Mouse (Mus musculus): Measurements from ENCODE around the gene BC048403.

The BC048403 gene

GRCm38 (mm10) chr10:121739548-121740505 is at the start of gene BC048403:
TSS of gene BC048403 (plus strand) at chr10:121739937.
- DNase-seq = peak; percentile 95

DNA sequence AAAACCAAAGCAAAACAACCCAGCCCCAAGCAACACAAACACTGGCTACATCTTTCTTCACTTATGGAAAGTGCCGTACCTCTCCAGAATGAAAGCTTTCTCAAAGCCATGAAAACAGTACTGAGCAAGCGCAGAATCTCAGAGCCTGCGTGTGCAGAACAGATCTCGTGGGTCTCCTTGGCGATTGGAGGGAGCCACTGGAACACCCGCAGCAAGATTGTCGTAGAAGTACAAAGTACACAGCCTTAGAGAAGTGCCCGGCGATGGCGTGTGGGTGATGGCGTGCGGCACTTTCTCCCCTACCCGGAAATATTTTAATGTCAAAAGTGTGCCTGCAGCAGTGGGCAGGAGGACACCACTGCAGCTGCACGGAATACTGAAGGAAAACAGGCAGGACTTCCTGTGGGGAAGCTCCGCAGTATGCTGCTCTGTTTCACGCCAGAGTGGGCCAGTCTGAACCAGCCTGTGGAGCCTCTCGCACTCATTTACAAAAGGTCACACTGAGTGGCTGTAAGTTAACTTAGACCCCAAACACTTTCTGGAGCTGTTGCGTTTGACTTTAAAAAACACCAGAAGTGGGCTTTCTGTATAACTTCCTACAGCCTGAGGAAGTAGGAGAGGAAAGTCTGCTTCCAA is 46.7 kb upstream of the BC048403 start:
- DNase-seq = no peak

GRCm38 (mm10) chr10:121694567-121694966 is 45.2 kb upstream of the BC048403 start:
- DNase-seq = no peak

GRCm38 (mm10) chr10:121701296-121702248 is 38.2 kb upstream of the BC048403 start:
- DNase-seq = peak; percentile 77 to 82

GRCm38 (mm10) chr10:121703619-121704018 is 36.1 kb upstream of the BC048403 start:
- DNase-seq = peak; percentile 32 to 33

GRCm38 (mm10) chr10:121704871-121705270 is 34.9 kb upstream of the BC048403 start:
- DNase-seq = no peak

- no peak for DNase-seq
Measured at GRCm38 (mm10) chr10:121705399-121706163, 34.2 kb upstream of the BC048403 start.

- no peak for DNase-seq
Measured at GRCm38 (mm10) chr10:121716862-121717261, 22.9 kb upstream of the BC048403 start.

DNA sequence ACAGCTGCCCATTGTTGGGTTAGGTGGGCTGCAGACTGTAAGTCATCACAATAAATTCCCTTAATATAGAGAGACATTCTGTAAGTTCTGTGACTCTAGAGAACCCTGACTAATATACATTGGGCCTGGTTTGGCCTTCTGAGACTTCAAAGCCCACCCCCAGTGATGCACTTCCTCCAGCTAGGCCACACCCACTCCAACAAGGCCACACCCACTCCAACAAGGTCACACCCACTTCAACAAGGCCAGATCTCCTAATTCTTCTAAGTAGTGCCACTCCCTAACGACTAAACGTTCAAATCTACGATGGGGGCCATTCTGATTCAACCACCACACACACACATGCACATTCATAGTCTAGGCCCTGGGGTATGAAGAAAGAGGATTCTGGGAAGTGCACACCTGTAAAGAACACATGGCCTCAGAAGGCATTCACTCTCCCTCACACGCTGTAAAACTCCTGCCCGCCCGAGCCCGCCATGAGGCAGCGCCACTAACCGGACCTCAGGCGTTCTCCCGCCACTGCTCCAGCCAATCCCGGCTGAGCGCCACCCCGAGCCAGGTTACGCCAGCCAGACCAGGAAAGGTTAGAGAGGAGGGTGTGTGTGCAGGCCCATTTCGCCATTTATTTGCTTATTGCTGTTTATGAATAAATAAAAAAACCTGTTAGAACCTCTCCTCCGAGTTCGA is 20.7 kb upstream of the BC048403 start:
- no peak for DNase-seq

DNA sequence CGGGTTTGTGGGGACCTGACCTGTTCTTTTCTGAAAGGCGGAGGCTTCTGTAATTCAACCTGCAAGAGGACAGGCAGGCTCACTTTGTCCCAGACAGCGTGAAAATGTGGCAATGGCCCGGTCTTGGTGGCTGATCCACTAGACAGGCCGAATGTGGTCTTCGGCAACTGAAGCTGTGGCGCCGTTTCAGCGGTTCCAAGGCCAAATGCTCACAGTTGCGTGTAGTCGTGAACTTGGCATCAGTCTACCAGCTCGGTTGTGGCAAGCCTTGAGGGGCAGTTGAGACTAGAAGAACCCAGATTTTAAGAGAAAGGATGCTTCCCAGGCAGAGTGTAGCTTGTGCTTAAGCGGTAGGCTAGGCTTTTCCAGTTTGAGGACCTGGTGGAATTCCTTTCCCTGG is 19.0 kb upstream of the BC048403 start:
- DNase-seq = no peak

- DNase-seq = no peak
Measured at GRCm38 (mm10) chr10:121726505-121726904, 13.2 kb upstream of the BC048403 start.

DNA sequence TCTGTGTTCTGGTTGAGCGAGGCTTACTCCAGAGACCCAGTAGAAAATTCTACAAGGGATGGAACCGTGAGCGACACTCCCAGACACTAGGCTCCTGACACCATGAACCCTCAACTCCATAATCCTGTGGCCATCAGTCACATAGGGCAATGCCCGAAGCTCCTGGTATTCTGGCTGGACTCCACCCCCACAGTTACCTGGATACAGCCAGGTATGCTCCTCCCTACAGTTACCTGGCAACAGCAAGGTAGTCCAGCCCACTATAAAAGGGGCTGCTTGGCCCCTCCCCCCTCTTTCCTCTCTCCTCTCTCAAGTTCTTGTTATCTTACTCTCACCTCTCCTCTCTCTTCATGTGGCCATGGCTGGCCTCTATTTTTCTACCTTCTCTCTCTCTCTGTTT is 12.6 kb upstream of the BC048403 start:
- no peak for DNase-seq

GRCm38 (mm10) chr10:121728226-121728625 is 11.5 kb upstream of the BC048403 start:
- DNase-seq = peak in 1 of 2 experiments; percentile 22

DNA sequence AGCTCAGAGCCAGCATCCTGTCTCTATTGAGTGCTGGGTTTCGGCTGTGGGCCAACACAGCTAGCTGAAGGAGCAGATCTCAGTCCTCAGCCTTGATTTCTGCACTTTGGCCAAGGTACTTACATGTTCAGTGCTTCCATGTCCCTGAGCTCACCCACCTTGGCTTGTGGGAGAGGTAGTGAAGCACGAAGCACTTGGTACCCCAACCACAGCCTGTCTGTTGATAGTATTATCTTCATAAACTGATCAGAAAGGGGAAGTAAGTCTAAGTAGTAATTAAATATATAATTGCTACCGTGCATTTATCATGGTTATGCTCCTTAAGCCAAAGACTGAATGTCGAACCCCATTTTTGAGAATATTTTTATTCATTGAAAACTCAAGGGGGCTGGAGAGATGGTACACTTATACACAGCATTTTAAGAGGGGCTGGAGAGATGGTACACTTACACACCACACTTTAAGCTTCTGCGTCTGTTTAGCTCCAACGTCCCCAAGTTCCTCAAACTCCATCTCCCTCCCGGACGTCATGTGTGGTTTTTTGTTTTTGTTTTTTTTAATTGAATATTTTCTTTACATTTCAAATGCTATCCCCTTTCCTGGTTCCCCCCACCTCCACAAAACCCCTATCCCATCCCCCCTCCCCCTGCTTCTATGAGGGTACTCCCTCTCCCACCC is 8.6 kb upstream of the BC048403 start:
- no peak for DNase-seq

DNA sequence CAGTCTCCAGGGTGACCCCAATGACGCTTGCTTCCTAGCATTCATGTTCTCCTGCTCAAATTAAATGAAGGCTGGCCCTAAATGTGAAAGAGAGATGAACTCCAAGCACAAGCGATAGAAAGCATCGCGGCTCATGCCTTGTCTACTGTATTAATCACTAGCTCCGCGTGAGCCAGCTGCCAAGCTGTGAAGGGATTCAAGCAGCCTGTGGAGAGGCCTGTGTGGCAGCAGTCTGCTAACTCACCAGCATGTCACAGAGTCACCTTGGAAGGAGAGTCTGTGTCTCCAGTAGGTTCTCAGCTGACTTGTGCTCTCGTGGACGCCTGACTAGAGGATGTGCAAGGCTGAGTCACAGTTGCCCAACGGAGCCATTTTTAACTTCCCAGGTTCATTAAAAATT is 7.2 kb upstream of the BC048403 start:
- no peak for DNase-seq

DNA sequence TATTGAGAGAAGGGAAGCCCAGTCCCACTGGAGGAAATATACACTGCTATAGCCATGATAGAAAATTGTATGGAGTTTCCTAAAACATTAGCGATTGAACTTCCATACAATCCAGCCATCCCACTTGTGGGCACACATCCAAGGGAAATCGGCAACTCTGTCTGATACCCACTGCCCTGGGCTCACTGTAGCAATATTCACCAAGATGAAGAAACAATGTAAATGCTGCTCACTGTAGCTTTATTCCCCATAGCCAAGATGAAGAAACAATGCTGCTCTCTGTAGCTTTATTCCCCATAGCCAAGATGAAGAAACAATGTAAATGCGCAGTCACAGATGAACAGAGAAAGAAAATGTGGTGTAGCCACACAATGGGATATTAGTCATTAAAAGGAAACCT is 2.5 kb upstream of the BC048403 start:
- DNase-seq = no peak

GRCm38 (mm10) chr10:121742336-121742735 is 2.6 kb downstream of the BC048403 start:
- DNase-seq = no peak

DNA sequence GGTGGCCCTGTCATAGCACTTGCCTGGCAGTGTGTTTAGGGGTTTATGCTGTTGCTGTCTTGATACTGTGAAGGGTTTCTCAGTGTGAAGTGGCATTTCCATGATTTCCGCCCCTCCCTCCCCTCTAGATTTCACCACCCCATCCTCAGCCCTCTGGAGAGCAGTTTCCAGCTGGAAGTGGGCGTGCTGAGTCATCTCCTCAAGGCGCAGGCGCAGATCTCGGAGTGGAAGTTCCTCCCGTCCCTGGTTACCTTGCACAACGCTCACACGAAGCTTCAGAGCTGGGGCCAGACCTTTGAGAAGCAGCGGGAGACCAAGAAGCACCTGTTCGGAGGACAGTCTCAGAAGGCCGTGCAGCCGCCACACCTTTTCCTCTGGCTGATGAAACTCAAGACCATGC is 10.4 kb downstream of the BC048403 start:
- DNase-seq = no peak

DNA sequence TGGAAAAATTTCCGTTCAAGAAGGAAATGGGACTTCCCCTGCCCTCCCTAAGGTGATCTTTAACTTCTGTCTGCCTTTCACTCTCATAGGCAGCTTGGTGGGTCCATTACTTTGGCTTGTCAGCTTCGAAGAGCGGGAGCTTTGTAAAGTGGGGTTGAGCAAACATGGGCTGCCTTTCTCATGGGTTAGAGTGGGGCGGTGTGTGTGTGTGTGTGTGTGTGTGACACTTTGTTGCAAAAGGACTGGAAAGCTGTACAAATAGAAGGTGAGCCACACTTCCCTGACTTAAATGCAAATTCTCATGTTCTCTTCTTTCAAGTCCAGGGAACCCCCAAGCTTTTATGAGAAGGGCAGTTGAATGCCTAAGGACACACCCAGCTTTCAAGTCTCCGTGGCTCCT is 14.5 kb downstream of the BC048403 start:
- no peak for DNase-seq

DNA sequence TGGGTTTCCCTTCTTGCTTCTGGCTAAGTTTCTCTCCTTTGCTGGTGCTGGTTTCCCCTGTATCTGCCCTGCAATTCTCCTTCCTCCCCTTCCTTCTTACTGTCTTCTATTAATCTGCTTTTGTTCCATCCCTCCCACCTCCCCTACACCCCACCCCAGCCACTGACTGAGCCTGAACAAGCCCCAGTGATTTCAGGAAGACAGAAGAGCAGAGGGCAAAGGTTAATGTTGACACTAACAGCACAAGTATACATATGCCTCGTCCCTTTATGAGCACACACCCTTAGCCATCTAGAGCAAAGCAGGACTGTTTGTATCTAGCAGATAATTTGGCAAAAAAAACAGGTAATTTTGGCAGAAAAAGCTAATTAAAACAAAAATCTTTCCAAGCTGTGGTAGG is 16.1 kb downstream of the BC048403 start:
- no peak for DNase-seq

- DNase-seq = no peak
Measured at GRCm38 (mm10) chr10:121756677-121757076, 16.9 kb downstream of the BC048403 start.
